Mouse (Mus musculus) midbrain, embryonic 16.5 days (tissue): ENCODE measurements around the gene Adcyap1r1. TPM values are rescaled to one million over a fixed set of nuclear protein-coding genes. Genes with fewer than 3 reads are reported as not detected.

ENCODE experiments used
- ATAC-seq: fragments of 200-750 bp; cut with Nextera tagmentation; 2 replicates; pipeline ENCODE4 v1.8.0; 2017; ENCODE audit warnings: moderate TSS enrichment
- H3K27ac ChIP-seq: fragments of 300-500 bp; sonication (generic); 2 replicates; pipeline ENCODE4 v1.5.1; 2014; ENCODE audit warnings: mild to moderate bottlenecking, low read length, mixed read lengths
- H3K27me3 ChIP-seq: fragments of 300-500 bp; sonication (generic); 2 replicates; pipeline ENCODE4 v1.6.1; 2014; ENCODE audit warnings: low read depth, low read length, mixed read lengths; ENCODE audit not compliant: control insufficient read depth, insufficient read depth
- H3K36me3 ChIP-seq: fragments of 300-500 bp; sonication (generic); 2 replicates; pipeline ENCODE4 v1.6.1; 2014; ENCODE audit warnings: mild to moderate bottlenecking, low read length, moderate library complexity, mixed read lengths; ENCODE audit not compliant: control insufficient read depth, insufficient read depth
- H3K4me1 ChIP-seq: fragments of 300-500 bp; sonication (generic); 2 replicates; pipeline ENCODE4 v1.6.1; 2014; ENCODE audit warnings: mild to moderate bottlenecking, low read length, mixed read lengths; ENCODE audit not compliant: control insufficient read depth, insufficient read depth
- H3K4me2 ChIP-seq: fragments of 300-500 bp; sonication (generic); 2 replicates; pipeline ENCODE4 v1.6.1; 2014; ENCODE audit warnings: mild to moderate bottlenecking, low read length, mixed read lengths
- H3K4me3 ChIP-seq: fragments of 300-500 bp; sonication (generic); 2 replicates; pipeline ENCODE4 v1.5.1; 2014; ENCODE audit warnings: low read depth, mild to moderate bottlenecking, low read length, moderate library complexity, mixed read lengths
- H3K9ac ChIP-seq: fragments of 300-500 bp; sonication (generic); 2 replicates; pipeline ENCODE4 v1.6.1; 2014; ENCODE audit warnings: low read depth, low read length, mixed read lengths
- H3K9me3 ChIP-seq: fragments of 300-500 bp; sonication (generic); replicated peaks from 2 replicates; pipeline ENCODE4 v1.6.1; 2014; ENCODE audit warnings: mild to moderate bottlenecking, low read length, mixed read lengths; ENCODE audit not compliant: control insufficient read depth, poor library complexity, severe bottlenecking
- WGBS: fragments of 180-500 bp; shearing (Covaris S2); extraction: QIAGEN DNeasy Blood & Tissue Kit; methylation state at CpG from one replicate; pipeline ENCODE4 v1.1.7; 2014; 5-methylcytosine and 5-hydroxymethylcytosine counted together
- polyA plus RNA-seq: library from polyadenylated mRNA; unstranded; fragments of >200 nt; fragmentation: Nextera tagmentation; extraction: Ambion mirVana; gene quantifications from 2 replicates; pipeline ENCODE4 v1.2.1, GENCODE M21; 2015

Adcyap1r1 gene
- polyA plus RNA-seq, 1 experiment from 2014 or later, result 60.8 TPM

DNA sequence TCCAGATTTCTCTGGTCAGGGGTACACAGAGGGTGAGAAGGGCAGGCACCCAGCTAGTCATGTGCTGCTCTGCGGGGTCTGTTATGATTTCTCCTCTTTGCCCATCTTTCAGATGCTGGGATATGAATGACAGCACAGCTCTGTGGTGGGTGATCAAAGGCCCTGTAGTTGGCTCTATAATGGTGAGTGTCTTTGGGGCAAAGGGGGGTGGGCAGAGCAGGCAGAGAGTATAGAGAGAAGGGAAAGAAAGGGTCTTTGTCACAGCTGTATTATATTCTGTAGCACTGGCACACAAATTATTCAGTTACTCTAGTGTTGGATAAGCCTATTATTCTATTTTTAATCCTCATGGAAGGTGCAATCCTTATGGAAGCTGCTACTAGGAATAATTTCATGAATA is 29.2 kb downstream of the Adcyap1r1 start:
- Histone ChIP-seq H3K27me3 (no peaks in the 10 kb centered on the region), H3K9ac (no peak overlapping the region), H3K36me3 (peaks cover 10% of the 10 kb centered on the region), H3K4me1 (peaks cover 20% of the 10 kb centered on the region), H3K4me3 (no peak overlapping the region), H3K9me3 (no peaks in the 10 kb centered on the region), H3K4me2 (no peak overlapping the region), H3K27ac (peak overlapping the region; percentile 36)
- 35% methylated on average over 1 of the region's 1 CpGs for WGBS
- ATAC-seq, result no peak

DNA sequence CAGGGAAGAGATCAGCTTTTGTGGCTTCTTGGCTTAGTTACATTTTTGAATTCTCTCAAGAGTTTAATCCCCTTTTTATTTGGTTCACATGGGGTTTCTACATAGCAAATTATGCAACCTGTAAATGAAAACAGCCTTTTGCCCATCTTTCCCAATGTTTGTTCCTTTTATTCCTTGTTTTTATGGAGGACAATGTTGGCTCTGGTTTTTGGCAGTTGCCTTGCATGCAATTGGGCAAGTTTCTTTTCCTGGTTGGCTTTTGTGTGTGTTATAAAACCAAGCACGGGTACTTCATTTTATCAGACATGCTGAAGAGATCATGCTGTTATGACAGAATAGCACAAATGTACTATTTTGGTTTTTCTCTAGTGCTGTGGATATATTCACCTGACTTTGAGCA is 30.7 kb downstream of the Adcyap1r1 start:
- WGBS, result 52% methylated on average over 1 of the region's 1 CpGs
- no peak for ATAC-seq
- Histone ChIP-seq H3K27me3 (no peaks in the 10 kb centered on the region), H3K4me3 (no peak overlapping the region), H3K4me1 (peaks cover 20% of the 10 kb centered on the region), H3K27ac (no peak overlapping the region), H3K36me3 (peaks cover 11% of the 10 kb centered on the region), H3K9me3 (no peaks in the 10 kb centered on the region), H3K4me2 (no peak overlapping the region), H3K9ac (no peak overlapping the region)

DNA sequence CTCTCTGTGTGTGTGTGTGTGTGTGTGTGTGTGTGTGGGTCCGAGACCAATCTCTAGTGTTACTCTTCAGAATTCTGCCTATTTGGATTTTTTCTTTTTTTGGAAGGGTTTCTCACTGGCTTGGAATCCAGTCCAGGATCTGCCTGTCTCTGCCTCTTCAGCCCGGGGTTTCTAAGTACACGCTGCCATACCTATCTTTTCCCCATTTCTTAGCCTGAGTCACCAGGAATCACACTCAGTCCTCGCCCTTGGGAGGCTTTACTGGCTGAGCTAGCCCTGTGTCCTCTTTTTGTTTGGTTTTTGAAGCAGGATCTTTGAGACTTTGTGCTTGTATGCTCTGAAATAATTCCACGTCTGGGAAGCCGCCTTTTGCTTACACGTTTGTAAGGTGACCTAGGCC is 31.6 kb downstream of the Adcyap1r1 start:
- ATAC-seq, result no peak
- H3K9me3 ChIP-seq, result no peaks in the 10 kb centered on the region
- WGBS, result 68% methylated on average over 7 of the region's 7 CpGs
- H3K36me3 ChIP-seq, result peaks cover 11% of the 10 kb centered on the region
- no peak overlapping the region for H3K9ac ChIP-seq
- H3K4me3 ChIP-seq, result no peak overlapping the region
- no peaks in the 10 kb centered on the region for H3K27me3 ChIP-seq
- H3K27ac ChIP-seq, result peak overlapping the region; percentile 59; the same call in 1 of the 2 replicates
- no peak overlapping the region for H3K4me2 ChIP-seq
- H3K4me1 ChIP-seq, result peaks cover 20% of the 10 kb centered on the region

- ATAC-seq, result peak; percentile 57
- H3K36me3 ChIP-seq, result peaks cover 11% of the 10 kb centered on the region
- H3K27ac ChIP-seq, result peak overlapping the region; percentile 44; the same call in 1 of the 2 replicates
- H3K4me2 ChIP-seq, result no peak overlapping the region
- H3K9me3 ChIP-seq, result no peaks in the 10 kb centered on the region
- H3K27me3 ChIP-seq, result no peaks in the 10 kb centered on the region
- peaks cover 20% of the 10 kb centered on the region for H3K4me1 ChIP-seq
- no peak overlapping the region for H3K4me3 ChIP-seq
- WGBS, result 10% methylated on average over 4 of the region's 4 CpGs
- H3K9ac ChIP-seq, result no peak overlapping the region
Observed at GRCm38 (mm10) chr6:55484224-55484623, 32.4 kb downstream of the Adcyap1r1 start.

DNA sequence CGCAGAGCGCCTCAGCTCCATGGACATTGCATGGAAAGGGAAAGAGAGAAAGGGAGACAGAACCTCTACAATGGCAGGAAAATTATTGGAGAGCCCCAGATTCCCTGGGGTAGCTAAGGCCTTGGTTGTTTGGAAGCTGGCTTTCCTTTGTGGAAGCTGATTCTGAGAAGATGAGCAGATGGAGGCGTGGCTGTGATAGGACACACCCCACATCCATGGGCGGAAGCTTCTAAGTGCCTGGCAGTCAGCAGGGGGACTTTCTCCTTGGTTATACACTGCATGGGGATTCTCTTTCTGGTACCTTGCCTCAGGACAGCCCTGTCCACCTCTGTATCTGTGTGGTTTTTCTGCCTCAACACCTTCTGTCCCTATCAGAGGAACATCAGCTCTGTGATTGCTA is 33.4 kb downstream of the Adcyap1r1 start:
- no peak for ATAC-seq
- H3K27me3 ChIP-seq, result no peaks in the 10 kb centered on the region
- H3K36me3 ChIP-seq, result peaks cover 11% of the 10 kb centered on the region
- H3K9ac ChIP-seq, result no peak overlapping the region
- H3K27ac ChIP-seq, result no peak overlapping the region
- no peak overlapping the region for H3K4me2 ChIP-seq
- 78% methylated on average over 4 of the region's 4 CpGs for WGBS
- H3K9me3 ChIP-seq, result no peaks in the 10 kb centered on the region
- H3K4me1 ChIP-seq, result peaks cover 20% of the 10 kb centered on the region
- no peak overlapping the region for H3K4me3 ChIP-seq

DNA sequence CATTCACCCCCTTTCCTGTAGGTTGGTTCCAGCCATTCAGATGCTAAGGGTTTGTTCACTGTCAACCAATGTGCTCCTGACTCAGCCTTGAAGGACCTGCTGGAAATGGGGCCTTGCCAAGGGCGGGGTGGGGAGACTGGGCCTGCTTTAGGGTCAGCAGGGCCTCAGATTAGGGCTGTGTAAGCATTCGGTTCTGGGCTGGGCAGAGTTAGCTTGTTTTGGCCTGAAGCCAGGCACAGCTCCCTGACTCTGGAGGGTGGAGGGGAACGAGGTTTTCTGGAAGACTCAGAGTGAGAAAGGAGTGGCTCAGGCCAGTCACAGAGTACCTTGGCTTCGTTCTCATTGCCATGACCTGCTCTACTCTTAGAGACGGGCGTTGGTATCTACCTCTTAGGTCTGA is 35.9 kb downstream of the Adcyap1r1 start:
- Histone ChIP-seq H3K9me3 (no peaks in the 10 kb centered on the region), H3K4me2 (no peak overlapping the region), H3K27ac (no peak overlapping the region), H3K4me1 (peaks cover 20% of the 10 kb centered on the region), H3K4me3 (no peak overlapping the region), H3K36me3 (peaks cover 14% of the 10 kb centered on the region), H3K9ac (no peak overlapping the region), H3K27me3 (no peaks in the 10 kb centered on the region)
- ATAC-seq, result no peak
- WGBS, result 62% methylated on average over 6 of the region's 6 CpGs

- H3K4me1 ChIP-seq, result no peaks in the 10 kb centered on the region
- no peak overlapping the region for H3K9ac ChIP-seq
- H3K36me3 ChIP-seq, result peaks cover 39% of the 10 kb centered on the region
- H3K4me3 ChIP-seq, result no peak overlapping the region
- no peaks in the 10 kb centered on the region for H3K27me3 ChIP-seq
- no peak for ATAC-seq
- H3K27ac ChIP-seq, result no peak overlapping the region
- WGBS, result 93% methylated on average over 4 of the region's 4 CpGs
- no peaks in the 10 kb centered on the region for H3K9me3 ChIP-seq
- H3K4me2 ChIP-seq, result no peak overlapping the region
Observed at GRCm38 (mm10) chr6:55496201-55496600, 44.4 kb downstream of the Adcyap1r1 start.

DNA sequence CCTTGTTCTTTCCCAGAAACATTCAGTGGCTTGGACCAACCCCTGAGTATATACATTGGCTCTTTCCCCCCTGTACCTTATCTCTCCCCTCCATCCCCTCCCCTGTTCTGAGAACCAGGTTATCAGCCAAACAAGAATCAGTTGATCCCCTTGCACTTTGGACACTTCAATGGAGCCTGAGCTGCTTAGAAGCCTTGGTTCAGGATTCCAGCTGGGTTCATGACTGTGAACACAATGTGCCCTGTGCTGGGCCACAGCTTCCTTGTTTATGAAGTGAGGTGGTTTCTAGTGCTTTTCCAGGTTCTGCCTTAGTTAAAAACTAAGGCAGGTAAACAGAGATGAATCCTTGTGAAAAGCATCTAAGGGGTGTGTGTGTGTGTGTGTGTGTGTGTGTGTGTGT is 47.0 kb downstream of the Adcyap1r1 start:
- H3K27ac ChIP-seq, result no peak overlapping the region
- no peak for ATAC-seq

DNA sequence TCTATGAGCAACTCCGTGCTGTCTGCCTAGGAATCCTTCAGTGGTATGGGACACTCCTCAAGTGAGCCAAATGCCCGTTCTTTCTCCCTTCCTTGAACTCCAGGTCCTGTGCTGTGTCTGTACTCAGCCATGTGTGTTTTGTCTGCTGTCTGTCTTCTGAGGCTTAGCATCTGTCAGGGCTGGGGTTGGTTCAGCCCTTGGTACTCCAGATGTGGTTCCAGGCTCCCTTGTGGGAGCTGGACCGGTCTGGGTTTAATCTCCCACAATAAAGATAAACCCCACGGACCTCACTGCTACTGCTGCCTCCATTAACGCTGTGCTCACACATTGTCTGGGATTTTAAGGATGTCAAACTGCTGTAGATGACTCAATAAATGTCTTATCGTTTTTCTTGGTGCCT is 49.3 kb downstream of the Adcyap1r1 start:
- no peak overlapping the region for H3K4me2 ChIP-seq
- 0 out of 2 replicates have a peak, but pooled peaks cover 2% of the 10 kb centered on the region for H3K4me1 ChIP-seq
- no peaks in the 10 kb centered on the region for H3K9me3 ChIP-seq
- ATAC-seq, result no peak
- H3K9ac ChIP-seq, result no peak overlapping the region
- peaks cover 19% of the 10 kb centered on the region for H3K36me3 ChIP-seq
- 63% methylated on average over 6 of the region's 6 CpGs for WGBS
- no peak overlapping the region for H3K27ac ChIP-seq
- no peaks in the 10 kb centered on the region for H3K27me3 ChIP-seq
- no peak overlapping the region for H3K4me3 ChIP-seq

More for the DNA sequence above, 47.0 kb downstream of the Adcyap1r1 start:
- H3K4me3 ChIP-seq, result no peak overlapping the region
- peaks cover 30% of the 10 kb centered on the region for H3K36me3 ChIP-seq
- H3K27me3 ChIP-seq, result no peaks in the 10 kb centered on the region
- H3K4me2 ChIP-seq, result no peak overlapping the region
- H3K9ac ChIP-seq, result no peak overlapping the region
- H3K9me3 ChIP-seq, result no peaks in the 10 kb centered on the region
- 0 out of 2 replicates have a peak, but pooled peaks cover 2% of the 10 kb centered on the region for H3K4me1 ChIP-seq
